Mouse (Mus musculus) kidney, postnatal 0 days (tissue): Measurements from ENCODE around the gene Ifitm10. TPM values are rescaled to one million over a fixed set of nuclear protein-coding genes. Genes with fewer than 3 reads are reported as not detected.
"Not testable (repeated sequence)": the region's sequence is repeated elsewhere in the genome, so short reads cannot be mapped to it uniquely, and the experiment has no call there.

Experiments used
- ATAC-seq: fragments of 200-750 bp; cut with Nextera tagmentation; replicated peaks from 2 replicates; pipeline ENCODE4 v1.8.0; 2017; ENCODE audit warnings: low read depth, moderate number of reproducible peaks, moderate TSS enrichment, moderate library complexity; ENCODE audit not compliant: low FRiP score
- DNase-seq: peaks from one replicate; pipeline ENCODE4 v3.0.0-alpha.2; 2016; ENCODE audit warnings: low spot score
- H3K27ac ChIP-seq: fragments of 300-500 bp; sonication (generic); 2 replicates; pipeline ENCODE4 v1.5.1; 2014; ENCODE audit warnings: mild to moderate bottlenecking
- H3K27me3 ChIP-seq: fragments of 300-500 bp; sonication (generic); 2 replicates; pipeline ENCODE4 v1.6.1; 2014; ENCODE audit warnings: low read length, mixed read lengths; ENCODE audit not compliant: insufficient read depth
- H3K36me3 ChIP-seq: fragments of 300-500 bp; sonication (generic); 2 replicates; pipeline ENCODE4 v1.6.1; 2014; ENCODE audit warnings: low read length, mixed read lengths; ENCODE audit not compliant: insufficient read depth
- H3K4me1 ChIP-seq: fragments of 300-500 bp; sonication (generic); replicated peaks from 2 replicates; pipeline ENCODE4 v1.6.1; 2014; ENCODE audit warnings: antibody characterized with exemption, low read length, mixed read lengths; ENCODE audit not compliant: insufficient read depth
- H3K4me2 ChIP-seq: fragments of 300-500 bp; sonication (generic); 2 replicates; pipeline ENCODE4 v1.6.1; 2014; ENCODE audit warnings: mild to moderate bottlenecking, low read length, moderate library complexity, mixed read lengths
- H3K4me3 ChIP-seq: fragments of 300-500 bp; sonication (generic); replicated peaks from 2 replicates; pipeline ENCODE4 v1.5.1; 2014; ENCODE audit warnings: low read depth, low read length
- H3K9ac ChIP-seq: fragments of 300-500 bp; sonication (generic); 2 replicates; pipeline ENCODE4 v1.6.1; 2014; ENCODE audit warnings: low read depth, low read length
- H3K9me3 ChIP-seq: fragments of 300-500 bp; sonication (generic); replicated peaks from 2 replicates; pipeline ENCODE4 v1.6.1; 2016; ENCODE audit warnings: low read length, inconsistent platforms, mixed read lengths
- CTCF ChIP-seq: IDR thresholded peaks from 2 replicates; pipeline ENCODE4 v1.5.1; 2016; ENCODE audit warnings: antibody characterized with exemption, low read depth, mild to moderate bottlenecking, moderate library complexity
- WGBS: fragments of 180-500 bp; shearing (Covaris S2); extraction: QIAGEN DNeasy Blood & Tissue Kit; methylation state at CpG from one replicate; pipeline ENCODE4 v1.1.7; 2014; 5-methylcytosine and 5-hydroxymethylcytosine counted together
- polyA plus RNA-seq: library from polyadenylated mRNA; unstranded; fragments of >200 nt; fragmentation: Nextera tagmentation; extraction: Ambion mirVana; gene quantifications from 2 replicates; pipeline ENCODE4 v1.2.1, GENCODE M21; 2015

Ifitm10 gene
- polyA plus RNA-seq, 1 experiment from 2014 or later: 3.6 TPM

DNA sequence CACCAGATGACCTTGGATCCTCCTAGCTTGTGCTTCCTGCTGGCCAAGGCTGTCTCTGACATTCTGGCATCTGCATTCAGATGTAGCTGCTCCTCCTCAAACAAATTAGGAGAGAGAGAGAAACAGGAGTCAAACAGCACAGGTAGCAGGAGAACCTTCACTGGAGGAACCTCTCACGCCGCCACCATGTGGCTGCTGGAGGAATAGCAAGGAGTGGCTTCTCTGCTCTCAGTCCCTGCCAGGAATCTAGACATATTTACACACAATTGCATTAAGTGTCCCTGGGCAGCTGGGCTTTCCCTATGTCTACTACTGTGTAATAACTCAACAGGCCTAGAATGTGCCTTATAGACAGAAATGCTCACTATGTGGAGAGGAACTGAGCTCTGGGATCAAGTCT is 79.7 kb downstream of the Ifitm10 start:
- H3K4me1 ChIP-seq, H3K4me3 ChIP-seq, H3K4me2 ChIP-seq, H3K9me3 ChIP-seq, H3K36me3 ChIP-seq, H3K27ac ChIP-seq, H3K27me3 ChIP-seq, ATAC-seq, H3K9ac ChIP-seq: not testable (repeated sequence)
- TF ChIP-seq CTCF: peak; percentile 70
- 0% methylated on average over 2 of the region's 2 CpGs for WGBS
- peak; percentile 46 for DNase-seq

DNA sequence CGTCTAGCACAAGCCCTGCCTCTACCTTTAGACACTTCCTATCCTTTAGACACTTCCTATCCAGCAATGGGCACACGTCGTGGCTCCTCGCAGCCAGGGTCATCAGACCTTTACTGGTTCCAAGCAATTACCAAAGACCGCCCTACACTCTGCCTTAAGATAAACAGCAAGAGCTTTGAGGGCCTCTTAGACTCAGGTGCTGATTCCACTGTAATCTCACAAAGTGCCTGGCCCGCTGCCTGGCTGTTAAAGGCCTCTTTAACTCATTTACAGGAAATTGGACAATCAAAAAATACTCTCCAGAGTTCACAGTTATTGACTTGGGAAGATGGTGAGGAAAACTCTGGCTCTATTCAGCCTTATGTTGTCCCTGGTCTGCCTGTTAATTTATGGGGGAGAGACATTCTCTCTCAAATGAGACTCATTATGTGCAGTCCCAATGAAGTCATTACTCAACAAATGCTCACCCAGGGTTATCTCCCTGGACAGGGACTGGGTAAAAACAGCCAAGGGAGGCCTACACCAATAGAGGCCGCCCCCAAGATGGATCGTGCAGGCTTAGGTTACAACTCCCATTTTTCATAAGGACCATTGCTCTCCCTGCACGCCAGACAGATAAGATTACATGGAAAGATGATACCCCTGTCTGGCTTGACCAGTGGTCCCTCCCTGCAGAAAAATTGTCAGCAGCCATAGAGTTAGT is 87.5 kb downstream of the Ifitm10 start:
- H3K9ac ChIP-seq, H3K36me3 ChIP-seq, H3K4me3 ChIP-seq, H3K27ac ChIP-seq, H3K4me2 ChIP-seq, H3K4me1 ChIP-seq, H3K9me3 ChIP-seq, H3K27me3 ChIP-seq, ATAC-seq: not testable (repeated sequence)
- peak; percentile 56 for DNase-seq
- 37% methylated on average over 9 of the region's 9 CpGs for WGBS

DNA sequence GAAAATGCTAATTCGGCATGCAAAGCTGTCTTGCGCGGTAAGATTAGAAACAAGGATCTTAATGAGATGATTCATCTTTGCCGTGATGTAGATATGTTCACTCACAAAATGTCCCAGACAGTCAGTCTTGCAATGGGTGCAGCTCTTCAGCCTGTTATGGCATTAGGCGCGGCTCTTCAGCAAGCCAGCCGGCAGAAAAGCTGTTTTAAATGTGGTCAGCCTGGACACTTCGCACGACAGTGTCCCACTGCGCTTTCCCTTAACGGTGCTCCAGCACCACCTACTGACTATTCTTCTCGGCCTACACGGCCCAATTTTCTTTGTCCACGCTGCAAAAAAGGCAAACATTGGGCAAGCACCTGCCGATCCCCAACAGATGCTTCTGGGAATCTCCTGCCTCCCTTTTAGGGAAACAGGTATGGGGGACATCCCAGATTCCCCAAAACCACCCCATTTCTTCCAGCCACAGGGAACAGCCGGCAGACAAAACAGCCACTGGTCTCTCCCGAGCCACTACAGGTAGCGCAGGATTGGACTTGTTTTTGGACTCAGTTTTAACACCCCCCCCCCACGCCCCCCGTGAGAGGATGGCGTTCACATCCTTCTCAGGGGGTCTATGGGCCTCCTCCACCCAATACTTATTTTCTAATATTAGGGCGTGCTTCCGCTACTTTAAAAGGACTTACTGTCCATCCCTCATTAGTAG is 88.3 kb downstream of the Ifitm10 start:
- H3K4me1 ChIP-seq: no peaks in the 10 kb centered on the region
- DNase-seq (peak; percentile 81), ATAC-seq (peak; percentile 63; the same call in 1 of the 2 replicates)
- H3K9me3 ChIP-seq: no peaks in the 10 kb centered on the region
- H3K36me3 ChIP-seq: no peaks in the 10 kb centered on the region
- H3K9ac ChIP-seq: peak overlapping the region; percentile 77; the same call in 1 of the 2 replicates
- peak overlapping the region; percentile 55 for H3K4me3 ChIP-seq
- H3K4me2 ChIP-seq: peak overlapping the region; percentile 84
- WGBS: 12% methylated on average over 23 of the region's 23 CpGs
- H3K27ac ChIP-seq: peak overlapping the region; percentile 89
- peak; percentile 69 for TF ChIP-seq CTCF
- H3K27me3 ChIP-seq: no peaks in the 10 kb centered on the region

DNA sequence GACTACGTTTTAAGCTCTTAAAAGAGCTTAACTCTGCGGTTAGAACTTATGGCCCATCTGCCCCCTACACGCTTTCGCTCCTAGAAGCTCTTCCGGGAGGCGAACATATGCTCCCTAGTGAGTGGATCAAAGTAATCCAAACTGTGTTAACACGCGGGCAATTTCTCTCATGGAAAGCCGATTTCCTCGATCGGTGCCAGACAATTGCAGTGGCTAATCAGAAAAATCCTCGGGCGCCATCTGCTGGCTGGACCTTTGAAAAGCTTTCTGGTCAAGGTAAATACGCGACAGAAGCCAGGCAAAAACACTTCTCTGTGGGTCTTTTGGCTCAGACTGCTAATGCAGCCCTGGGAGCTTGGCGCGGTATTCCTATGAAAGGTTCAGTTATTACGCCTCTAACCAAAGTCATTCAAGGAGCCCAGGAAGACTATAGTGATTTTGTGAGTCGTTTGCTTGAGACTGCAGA is 88.9 kb downstream of the Ifitm10 start:
- H3K9me3 ChIP-seq: no peaks in the 10 kb centered on the region
- under 1% methylated on average over 19 of the region's 19 CpGs for WGBS
- H3K4me1 ChIP-seq: no peaks in the 10 kb centered on the region
- H3K4me3 ChIP-seq: peak overlapping the region; percentile 55
- H3K36me3 ChIP-seq: no peaks in the 10 kb centered on the region
- H3K27me3 ChIP-seq: no peaks in the 10 kb centered on the region
- DNase-seq (peak; percentile 97), ATAC-seq (peak; percentile 75)
- peak overlapping the region; percentile 89 for H3K27ac ChIP-seq
- TF ChIP-seq CTCF: peak; percentile 83
- H3K4me2 ChIP-seq: peak overlapping the region; percentile 84
- peak overlapping the region; percentile 77 for H3K9ac ChIP-seq

DNA sequence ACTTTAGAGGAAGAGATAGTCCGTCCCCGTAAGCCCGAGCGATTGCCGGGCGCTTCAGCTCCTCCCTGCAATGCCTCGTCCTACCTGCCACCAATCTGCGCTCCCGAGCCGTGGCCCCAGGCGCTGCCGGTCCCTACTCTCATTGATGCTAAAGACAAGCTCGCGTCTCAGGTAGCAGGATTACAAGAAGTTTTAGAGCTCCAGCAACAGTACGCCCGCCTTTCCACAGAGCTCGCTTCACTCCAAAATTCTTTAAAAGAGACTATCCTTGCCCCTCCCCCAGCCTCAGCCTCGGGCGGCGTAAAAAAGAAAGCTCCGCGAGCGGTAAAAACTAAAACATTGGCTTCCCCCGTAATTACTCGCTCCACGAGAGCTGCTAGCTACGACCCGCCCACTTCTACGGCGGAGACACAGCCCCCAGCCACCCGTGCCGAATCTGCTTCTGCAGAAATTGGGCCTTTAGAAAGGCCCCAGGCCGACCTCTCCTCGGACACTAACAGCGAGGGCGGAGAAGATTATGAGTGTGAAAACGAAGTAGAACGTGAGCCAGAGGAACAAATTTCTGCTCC is 89.4 kb downstream of the Ifitm10 start:
- peak overlapping the region; percentile 89 for H3K27ac ChIP-seq
- no peaks in the 10 kb centered on the region for H3K9me3 ChIP-seq
- H3K4me1 ChIP-seq: no peaks in the 10 kb centered on the region
- peak overlapping the region; percentile 55 for H3K4me3 ChIP-seq
- no peaks in the 10 kb centered on the region for H3K36me3 ChIP-seq
- H3K4me2 ChIP-seq: peak overlapping the region; percentile 84
- peak overlapping the region; percentile 77 for H3K9ac ChIP-seq
- peak; percentile 88 for DNase-seq
- no peaks in the 10 kb centered on the region for H3K27me3 ChIP-seq
- peak; percentile 29; the same call in 1 of the 2 replicates for TF ChIP-seq CTCF
- under 1% methylated on average over 38 of the region's 38 CpGs for WGBS
- peak; percentile 77 for ATAC-seq

DNA sequence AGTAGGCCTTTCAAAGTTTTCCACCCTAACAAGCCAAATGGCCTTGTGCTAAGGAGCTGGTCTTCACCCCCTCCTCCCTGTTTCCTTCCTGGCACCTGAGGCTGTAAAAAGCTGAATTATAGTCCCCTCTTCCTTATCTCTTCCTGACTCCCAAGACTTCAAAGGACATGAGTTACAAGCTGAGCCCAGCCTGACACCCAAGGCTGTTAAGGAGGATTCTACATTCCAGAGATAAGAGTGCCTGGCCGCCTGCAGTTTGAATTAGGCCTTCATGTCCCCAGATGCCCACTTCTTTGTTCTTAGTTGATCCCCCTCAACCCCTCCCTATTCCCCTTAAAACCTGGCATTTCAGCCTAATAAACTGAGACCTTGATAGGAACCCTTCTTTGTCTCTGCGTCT is 90.7 kb downstream of the Ifitm10 start:
- WGBS: 36% methylated on average over 2 of the region's 2 CpGs
- peak overlapping the region; percentile 84 for H3K4me2 ChIP-seq

More for the DNA sequence above, 90.7 kb downstream of the Ifitm10 start:
- not testable (repeated sequence) for ATAC-seq, H3K4me3 ChIP-seq, H3K4me1 ChIP-seq, H3K36me3 ChIP-seq, H3K9me3 ChIP-seq, H3K27me3 ChIP-seq, DNase-seq
- Histone ChIP-seq H3K9ac (0 out of 2 replicates have a peak overlapping the region, but pooled peaks have one; percentile 18), H3K27ac (0 out of 2 replicates have a peak overlapping the region, but pooled peaks have one; percentile 8)
